ENCODE assay signal across 14 mouse cellular contexts in genomic region chr19:53404219-53404836, GRCm38 (mm10). TPM values are rescaled to one million over a fixed set of nuclear protein-coding genes. Genes with fewer than 3 reads are reported as not detected.
A peak's percentile ranks its signal among the peaks of the same experiment; 100 is the strongest.
DNase-seq lines count a peak whose midpoint lies in the region.
"Had no signal": no experiment of that assay in that cellular context is flagged by ENCODE, and none has a peak within 500 bp of the region (broad histone marks: within the 10 kb centered on the region; RNA-seq: fewer than 3 reads in every experiment).

No protein-coding gene starts in this region.

- DNase-seq in heart, adult 11 months = peak; percentile 58
- DNase-seq in heart, postnatal 4 days = no peak
- peak; percentile 55 for DNase-seq in retina, postnatal 1 day
- DNase-seq in retina, embryonic 14.5 days (ENCODE audit: low spot score) = no peak
- peak; percentile 61 for DNase-seq in cerebellum, adult 8-10 months
- no peak for DNase-seq in urinary bladder, adult 2 months (ENCODE audit: low spot score)
- no peak for DNase-seq in thymus, postnatal 36 days
- DNase-seq in kidney, postnatal 10 days = no peak

RNA-seq across cellular contexts. Expression of gene Smndc1, which starts 13.9 kb away (rescaled TPM):
- total RNA-seq in heart, postnatal 4 days (2021) = 10 to 100 TPM; 43.2 to 48.2 TPM
- 26.1 and 28.5 TPM in 2 replicates for polyA plus RNA-seq in urinary bladder, adult 2 months (2012; rRNA removed)

RNA-seq across cellular contexts. Expression of gene Gm10197, which starts 32.8 kb away (rescaled TPM):
- not detected for total RNA-seq in heart, postnatal 4 days (2021)
- polyA plus RNA-seq in urinary bladder, adult 2 months (2012; rRNA removed) = not detected in 2 replicates
- total RNA-seq: heart, adult 8-10 months; hematopoietic stem cell, adult 5-6 weeks; left cerebral cortex, adult 8-10 months had no signal
- polyA plus RNA-seq: embryonic facial prominence, embryonic 13.5 days; kidney, embryonic 16.5 days; liver, embryonic 15.5 days had no signal

Comparison
In these comparisons a context has a peak if more than half of its experiments do, and no peak if none do; other contexts are left out.
1. DNase-seq: peak in heart, adult 11 months (single experiment), retina, postnatal 1 day (single experiment) and cerebellum, adult 8-10 months (single experiment); none in heart, postnatal 4 days (single experiment), retina, embryonic 14.5 days (single experiment), urinary bladder, adult 2 months (single experiment), thymus, postnatal 36 days (0 of 2) and kidney, postnatal 10 days (single experiment).